Mouse (Mus musculus) embryonic facial prominence, embryonic 11.5 days (tissue): ENCODE results near the gene Rbfox3. TPM values are rescaled to one million over a fixed set of nuclear protein-coding genes. Genes with fewer than 3 reads are reported as not detected.

Experiments used
- ATAC-seq: fragments of 200-750 bp; cut with Nextera tagmentation; replicated peaks from 2 replicates; pipeline ENCODE4 v1.8.0; 2017; ENCODE audit warnings: low read depth; ENCODE audit not compliant: insufficient number of reproducible peaks, low FRiP score, low TSS enrichment
- DNase-seq: peaks from one replicate; pipeline ENCODE4 v3.0.0-alpha.2; 2015; ENCODE audit warnings: low spot score
- H3K27ac ChIP-seq: fragments of 300-500 bp; sonication (generic); replicated peaks from 2 replicates; pipeline ENCODE4 v1.5.1; 2014; ENCODE audit warnings: mild to moderate bottlenecking, low read depth, low read length, control low read depth
- H3K27me3 ChIP-seq: fragments of 300-500 bp; sonication (generic); 2 replicates; pipeline ENCODE4 v1.6.1; 2014; ENCODE audit warnings: mild to moderate bottlenecking, low read length, moderate library complexity, mixed read lengths; ENCODE audit not compliant: control insufficient read depth, insufficient read depth
- H3K36me3 ChIP-seq: fragments of 300-500 bp; sonication (generic); replicated peaks from 2 replicates; pipeline ENCODE4 v1.6.1; 2014; ENCODE audit warnings: low read depth, mild to moderate bottlenecking, low read length, moderate library complexity, mixed read lengths; ENCODE audit not compliant: control insufficient read depth, insufficient read depth
- H3K4me1 ChIP-seq: fragments of 300-500 bp; sonication (generic); 2 replicates; pipeline ENCODE4 v1.6.1; 2014; ENCODE audit warnings: low read length, mixed read lengths; ENCODE audit not compliant: control insufficient read depth, insufficient read depth
- H3K4me2 ChIP-seq: fragments of 300-500 bp; sonication (generic); 2 replicates; pipeline ENCODE4 v1.6.1; 2014; ENCODE audit warnings: low read depth, mild to moderate bottlenecking, control low read depth, low read length, moderate library complexity
- H3K4me3 ChIP-seq: fragments of 300-500 bp; sonication (generic); 2 replicates; pipeline ENCODE4 v1.5.1; 2014; ENCODE audit warnings: low read depth, low read length, control low read depth
- H3K9ac ChIP-seq: fragments of 300-500 bp; sonication (generic); replicated peaks from 2 replicates; pipeline ENCODE4 v1.6.1; 2014; ENCODE audit warnings: mild to moderate bottlenecking, control low read depth, low read length
- H3K9me3 ChIP-seq: fragments of 300-500 bp; sonication (generic); replicated peaks from 2 replicates; pipeline ENCODE4 v1.6.1; 2016; ENCODE audit warnings: mild to moderate bottlenecking, low read length, inconsistent platforms, mixed read lengths; ENCODE audit not compliant: control insufficient read depth
- WGBS: fragments of 180-500 bp; shearing (Covaris S2); extraction: QIAGEN DNeasy Blood & Tissue Kit; methylation state at CpG from one replicate; pipeline ENCODE4 v1.1.7; 2014; 5-methylcytosine and 5-hydroxymethylcytosine counted together
- polyA plus RNA-seq: library from polyadenylated mRNA; unstranded; fragments of >200 nt; fragmentation: Nextera tagmentation; extraction: Ambion mirVana; gene quantifications from 2 replicates; pipeline ENCODE4 v1.2.1, GENCODE M21; 2014

Rbfox3 gene
- polyA plus RNA-seq, 1 experiment from 2014 or later = 2.5 TPM

DNA sequence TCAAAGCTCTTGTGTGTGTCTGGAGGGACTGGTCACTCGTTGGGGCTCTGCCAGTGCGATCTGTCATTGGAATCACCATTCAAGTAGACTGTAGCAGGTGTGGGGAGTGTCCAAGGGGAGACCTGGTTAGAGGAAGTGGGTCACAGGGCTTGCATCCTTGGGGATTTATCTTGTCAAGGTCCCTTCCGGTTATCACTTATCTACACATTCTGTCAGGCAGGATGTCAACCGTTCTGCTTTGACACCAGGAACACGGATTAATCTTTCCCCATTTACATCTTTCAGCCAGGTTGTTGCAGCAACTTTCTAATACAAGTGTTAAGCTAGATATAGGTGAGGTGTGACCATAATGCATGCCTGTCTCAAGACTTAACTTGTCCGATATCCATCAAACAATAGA, 455.6 kb downstream of the Rbfox3 start:
- ATAC-seq = no peak
- no peaks in the 10 kb centered on the region for H3K9me3 ChIP-seq
- WGBS = 84% methylated on average over 6 of the region's 6 CpGs

DNA sequence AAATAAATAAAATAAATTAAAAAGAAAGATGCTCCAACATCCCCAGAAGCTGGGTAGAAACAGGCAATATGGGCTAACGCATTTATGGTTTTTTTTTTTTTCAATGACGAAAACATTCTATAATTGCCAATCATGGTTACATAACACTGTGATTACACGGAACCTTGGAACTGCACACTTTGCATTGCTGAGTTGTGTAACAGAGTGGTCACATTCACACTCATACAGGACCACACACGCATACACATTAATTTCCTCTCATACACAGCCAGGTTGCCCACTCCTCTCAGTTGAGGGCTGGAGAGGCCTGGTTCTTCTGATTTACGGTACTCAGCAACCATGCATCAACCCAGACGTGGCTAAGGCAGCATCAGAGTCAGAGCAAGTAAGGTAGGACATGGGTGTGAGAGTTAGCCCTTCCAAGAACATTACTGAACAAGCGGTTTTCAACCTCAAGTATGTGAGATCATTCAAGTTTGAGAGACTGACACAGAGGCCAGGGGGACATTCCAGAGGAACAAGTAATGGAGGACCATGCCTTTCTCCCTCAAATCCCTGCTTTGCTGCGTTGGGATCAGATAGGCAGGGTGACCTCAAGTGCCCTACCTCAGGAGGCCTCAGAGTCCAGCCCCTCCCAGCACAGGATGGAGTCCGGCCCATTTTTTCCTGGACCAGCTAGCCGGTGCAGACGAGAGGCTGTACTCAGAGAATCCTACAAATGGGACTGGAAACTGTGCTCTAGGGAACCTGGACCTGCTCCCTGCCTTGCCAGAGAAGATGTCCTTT, 457.3 kb downstream of the Rbfox3 start:
- no peak overlapping the region for H3K27ac ChIP-seq
- H3K4me2 ChIP-seq = no peak overlapping the region
- no peak for ATAC-seq
- H3K9ac ChIP-seq = no peak overlapping the region
- no peaks in the 10 kb centered on the region for H3K9me3 ChIP-seq
- H3K27me3 ChIP-seq = no peaks in the 10 kb centered on the region
- H3K36me3 ChIP-seq = no peaks in the 10 kb centered on the region
- no peak overlapping the region for H3K4me3 ChIP-seq
- 74% methylated on average over 11 of the region's 11 CpGs for WGBS
- no peak for DNase-seq
- no peaks in the 10 kb centered on the region for H3K4me1 ChIP-seq

More for the DNA sequence above, 455.6 kb downstream of the Rbfox3 start:
- no peaks in the 10 kb centered on the region for H3K4me1 ChIP-seq
- no peaks in the 10 kb centered on the region for H3K36me3 ChIP-seq
- no peaks in the 10 kb centered on the region for H3K27me3 ChIP-seq
- H3K4me2 ChIP-seq = no peak overlapping the region
- no peak overlapping the region for H3K4me3 ChIP-seq
- no peak overlapping the region for H3K9ac ChIP-seq
- no peak overlapping the region for H3K27ac ChIP-seq
- no peak for DNase-seq

DNA sequence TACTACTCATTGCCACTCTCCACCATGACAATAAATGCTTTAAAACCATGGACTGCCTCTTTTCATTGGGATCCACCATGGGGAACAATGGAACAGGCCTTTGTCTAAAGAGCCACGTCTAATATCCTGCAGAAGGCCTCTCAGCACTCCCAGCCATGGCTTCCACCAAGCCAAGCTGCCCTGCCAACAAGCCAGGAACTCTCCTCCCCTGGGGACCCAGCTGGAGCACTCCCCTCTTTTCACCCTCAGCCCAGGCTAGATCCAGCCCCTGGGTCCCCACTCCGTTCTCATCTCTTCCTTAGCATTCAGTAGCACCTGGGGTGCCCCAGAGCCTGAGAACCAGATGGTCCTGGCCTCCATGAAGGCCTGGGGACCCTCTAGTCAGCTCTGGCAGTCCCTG, 458.4 kb downstream of the Rbfox3 start:
- ATAC-seq (no peak), DNase-seq (no peak)
- no peaks in the 10 kb centered on the region for H3K36me3 ChIP-seq
- WGBS = 50% methylated on average over 2 of the region's 2 CpGs
- H3K4me2 ChIP-seq = no peak overlapping the region
- H3K9ac ChIP-seq = no peak overlapping the region
- H3K27me3 ChIP-seq = no peaks in the 10 kb centered on the region
- no peak overlapping the region for H3K27ac ChIP-seq
- no peaks in the 10 kb centered on the region for H3K9me3 ChIP-seq
- no peak overlapping the region for H3K4me3 ChIP-seq
- H3K4me1 ChIP-seq = no peaks in the 10 kb centered on the region

GRCm38 (mm10) chr11:118451211-118451610, 460.2 kb downstream of the Rbfox3 start:
- Histone ChIP-seq H3K4me1 (no peaks in the 10 kb centered on the region), H3K9ac (no peak overlapping the region), H3K4me3 (no peak overlapping the region), H3K36me3 (no peaks in the 10 kb centered on the region), H3K4me2 (no peak overlapping the region), H3K27me3 (no peaks in the 10 kb centered on the region), H3K27ac (no peak overlapping the region), H3K9me3 (no peaks in the 10 kb centered on the region)
- no peak for DNase-seq
- ATAC-seq = no peak
- 77% methylated on average over 6 of the region's 6 CpGs for WGBS

DNA sequence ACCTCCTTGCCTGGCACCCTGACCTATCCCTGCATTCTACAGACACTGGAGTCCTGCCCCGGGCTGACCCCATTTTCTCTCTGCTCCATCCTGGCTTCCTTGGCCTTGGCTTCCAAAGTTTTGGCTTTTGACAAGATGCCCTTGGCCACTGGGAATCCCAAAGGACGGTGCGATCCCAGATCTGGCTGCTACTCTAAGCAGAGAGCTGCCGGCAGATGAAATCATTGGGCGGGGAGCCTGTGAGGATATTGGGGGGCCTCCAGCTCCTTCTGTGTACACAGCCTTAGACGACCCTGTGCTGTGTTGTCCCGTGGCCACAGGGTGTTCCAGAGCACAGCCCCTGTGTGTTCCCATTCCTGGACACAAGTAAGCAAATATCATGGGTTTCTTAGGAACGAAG, 463.0 kb downstream of the Rbfox3 start:
- Histone ChIP-seq H3K4me3 (no peak overlapping the region), H3K9ac (no peak overlapping the region), H3K36me3 (no peaks in the 10 kb centered on the region), H3K4me1 (no peaks in the 10 kb centered on the region), H3K27me3 (no peaks in the 10 kb centered on the region), H3K9me3 (no peaks in the 10 kb centered on the region), H3K4me2 (no peak overlapping the region), H3K27ac (no peak overlapping the region)
- 87% methylated on average over 8 of the region's 8 CpGs for WGBS
- ATAC-seq (no peak), DNase-seq (no peak)

DNA sequence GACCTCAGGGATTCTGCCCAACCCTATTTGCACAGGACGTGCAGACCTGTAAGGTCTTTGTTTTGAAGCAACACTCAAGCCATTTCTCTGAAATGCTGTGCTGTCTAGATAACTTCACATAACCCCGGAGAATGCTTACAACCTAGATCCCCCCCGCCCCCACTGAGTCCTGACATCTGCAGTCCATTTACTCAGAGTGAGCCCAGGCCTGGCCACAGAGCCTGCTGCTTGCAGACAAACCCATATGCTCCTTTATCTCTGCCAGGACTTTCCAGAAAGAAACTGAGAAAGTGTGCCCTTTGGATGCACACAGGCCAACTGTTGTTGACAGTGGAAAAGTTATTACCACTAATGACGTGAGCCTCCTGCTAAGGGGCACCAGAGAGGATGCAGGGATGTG, 464.1 kb downstream of the Rbfox3 start:
- no peak overlapping the region for H3K9ac ChIP-seq
- no peaks in the 10 kb centered on the region for H3K4me1 ChIP-seq
- 54% methylated on average over 4 of the region's 4 CpGs for WGBS
- H3K9me3 ChIP-seq = no peaks in the 10 kb centered on the region
- no peak overlapping the region for H3K4me2 ChIP-seq
- no peaks in the 10 kb centered on the region for H3K36me3 ChIP-seq
- no peak overlapping the region for H3K27ac ChIP-seq
- H3K4me3 ChIP-seq = no peak overlapping the region
- ATAC-seq (no peak), DNase-seq (peak; percentile 70)
- H3K27me3 ChIP-seq = no peaks in the 10 kb centered on the region

DNA sequence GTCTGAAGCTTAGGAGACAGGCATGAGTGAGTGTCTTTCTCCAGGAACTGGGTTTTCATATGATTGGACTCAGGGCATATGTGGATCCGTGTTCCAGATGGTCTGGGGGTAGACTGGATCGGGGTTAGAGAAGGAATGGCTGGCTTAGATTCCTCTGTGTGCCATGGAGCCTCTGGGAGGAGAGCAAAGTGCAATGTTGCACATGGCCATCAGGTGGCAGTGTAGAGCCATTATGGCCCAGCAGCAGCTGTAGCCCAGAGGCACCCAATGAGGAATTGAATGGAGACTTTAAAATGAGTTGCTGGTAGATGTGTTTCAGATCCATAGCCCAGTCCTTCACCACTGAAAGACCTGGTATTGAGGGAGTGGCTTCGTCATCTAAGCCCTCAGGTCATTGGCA, 465.6 kb downstream of the Rbfox3 start:
- no peak for ATAC-seq

GRCm38 (mm10) chr11:118443201-118443970, 468.0 kb downstream of the Rbfox3 start:
- H3K4me2 ChIP-seq = no peak overlapping the region
- H3K27me3 ChIP-seq = no peaks in the 10 kb centered on the region
- DNase-seq (peak; percentile 85), ATAC-seq (peak; percentile 22; the same call in 1 of the 2 replicates)
- H3K36me3 ChIP-seq = no peaks in the 10 kb centered on the region
- no peak overlapping the region for H3K4me3 ChIP-seq
- H3K9me3 ChIP-seq = no peaks in the 10 kb centered on the region
- WGBS = 37% methylated on average over 11 of the region's 11 CpGs
- H3K27ac ChIP-seq = no peak overlapping the region
- no peak overlapping the region for H3K9ac ChIP-seq
- peaks cover 2% of the 10 kb centered on the region; the same call in 1 of the 2 replicates for H3K4me1 ChIP-seq

More for the DNA sequence above, 465.6 kb downstream of the Rbfox3 start:
- peak; percentile 89 for DNase-seq
- WGBS = 22% methylated on average over 3 of the region's 3 CpGs
- H3K9me3 ChIP-seq = no peaks in the 10 kb centered on the region
- no peaks in the 10 kb centered on the region for H3K4me1 ChIP-seq
- no peak overlapping the region for H3K27ac ChIP-seq
- H3K4me2 ChIP-seq = no peak overlapping the region
- H3K9ac ChIP-seq = no peak overlapping the region
- no peaks in the 10 kb centered on the region for H3K27me3 ChIP-seq
- no peak overlapping the region for H3K4me3 ChIP-seq
- H3K36me3 ChIP-seq = no peaks in the 10 kb centered on the region
